12 mouse cellular contexts compared by ENCODE assay signal in genomic region chr11:114576803-114577202, GRCm38 (mm10).
DNase-seq lines count a peak whose midpoint lies in the region; ATAC-seq and TF ChIP-seq lines count a peak whose summit lies in the region.
"Had no signal": no experiment of that assay in that cellular context is flagged by ENCODE, and none has a peak within 500 bp of the region (broad histone marks: within the 10 kb centered on the region; RNA-seq: fewer than 3 reads in every experiment).

No protein-coding gene starts in this region.

- no peaks in the 10 kb centered on the region for H3K36me3 ChIP-seq in lung, postnatal 0 days (ENCODE audit: insufficient read depth, low read length)
- H3K36me3 ChIP-seq in heart, embryonic 11.5 days (ENCODE audit: control insufficient read depth, insufficient read depth, low read length), result no peaks in the 10 kb centered on the region
- H3K36me3 ChIP-seq: limb, embryonic 12.5 days; stomach, embryonic 15.5 days had no signal

- no peak overlapping the region for H3K4me2 ChIP-seq in lung, postnatal 0 days (replicated peaks; ENCODE audit: low read depth, low read length)
- H3K4me2 ChIP-seq in heart, embryonic 11.5 days, result no peak overlapping the region
- H3K4me2 ChIP-seq: limb, embryonic 12.5 days; stomach, embryonic 15.5 days had no signal

- ATAC-seq in lung, postnatal 0 days, result no peak
- ATAC-seq in hematopoietic stem cell, adult 5-6 weeks (replicated peaks in 1 of 2; ENCODE audit: insufficient read depth in 1 of 2, low FRiP score in 2 of 2, low TSS enrichment in 1 of 2, low read depth in 1 of 2, poor library complexity in 2 of 2, severe bottlenecking in 2 of 2), result peak; percentile 30 to 46; a peak in 1 of 4 replicates
- no peak for ATAC-seq in heart, embryonic 11.5 days (replicated peaks; ENCODE audit: insufficient number of reproducible peaks, low FRiP score, low TSS enrichment)
- ATAC-seq: activated CD4-positive, CD25-positive, alpha-beta regulatory T cell, adult 4 months; midbrain, embryonic 16.5 days had no signal

- H3K27ac ChIP-seq in lung, postnatal 0 days (ENCODE audit: low read length), result no peak overlapping the region
- no peak overlapping the region for H3K27ac ChIP-seq in heart, embryonic 11.5 days (ENCODE audit: low read depth, low read length)
- H3K27ac ChIP-seq: limb, embryonic 12.5 days; stomach, embryonic 15.5 days had no signal

- H3K4me3 ChIP-seq in lung, postnatal 0 days (ENCODE audit: low read depth, low read length), result no peak overlapping the region
- H3K4me3 ChIP-seq in heart, embryonic 11.5 days (ENCODE audit: low read depth, low read length), result no peak overlapping the region
- H3K4me3 ChIP-seq: limb, embryonic 12.5 days; stomach, embryonic 15.5 days had no signal

- WGBS in lung, postnatal 0 days, result 78% methylated on average over 8 of the region's 8 CpGs
- 80% methylated on average over 8 of the region's 8 CpGs for WGBS in heart, embryonic 11.5 days (ENCODE audit: insufficient replicate concordance)

- TF ChIP-seq CTCF in lung, postnatal 0 days (IDR thresholded peaks at IDR 0.05), result peak; percentile 33

- H3K27me3 ChIP-seq in lung, postnatal 0 days (replicated peaks; ENCODE audit: insufficient read depth, low read length), result no peaks in the 10 kb centered on the region
- H3K27me3 ChIP-seq in heart, embryonic 11.5 days (ENCODE audit: control insufficient read depth, insufficient read depth, low read length), result no peaks in the 10 kb centered on the region
- H3K27me3 ChIP-seq: limb, embryonic 12.5 days; stomach, embryonic 15.5 days had no signal

- DNase-seq in lung, postnatal 0 days (ENCODE audit: low spot score), result no peak
- DNase-seq in lung, postnatal 25 days (ENCODE audit: low spot score), result no peak
- DNase-seq in MEL-GATA-1-ER (ENCODE audit: extremely low read depth, low read depth), result peak; percentile 40
- DNase-seq in thymus, postnatal 25 days, result peak; percentile 54
- DNase-seq in ovary, postnatal 10 days (ENCODE audit: low spot score), result no peak
- DNase-seq: cerebellum, postnatal 10 days had no signal

- TF ChIP-seq EP300 in lung, postnatal 0 days (IDR thresholded peaks at IDR 0.05), result no peak

- H3K4me1 ChIP-seq in lung, postnatal 0 days (ENCODE audit: insufficient read depth, low read depth, low read length), result no peaks in the 10 kb centered on the region
- no peaks in the 10 kb centered on the region for H3K4me1 ChIP-seq in heart, embryonic 11.5 days (ENCODE audit: control insufficient read depth, insufficient read depth, low read length)
- H3K4me1 ChIP-seq: limb, embryonic 12.5 days; stomach, embryonic 15.5 days had no signal

- no peak overlapping the region for H3K9ac ChIP-seq in lung, postnatal 0 days (replicated peaks; ENCODE audit: low read depth)
- H3K9ac ChIP-seq in heart, embryonic 11.5 days (ENCODE audit: low read depth, low read length), result no peak overlapping the region
- H3K9ac ChIP-seq: limb, embryonic 12.5 days; stomach, embryonic 15.5 days had no signal

- no peaks in the 10 kb centered on the region for H3K9me3 ChIP-seq in lung, postnatal 0 days (ENCODE audit: low read length)
- H3K9me3 ChIP-seq in heart, embryonic 11.5 days (replicated peaks; ENCODE audit: control insufficient read depth, low read length), result peaks cover 4% of the 10 kb centered on the region; the same call in 1 of the 2 replicates
- H3K9me3 ChIP-seq: stomach, embryonic 15.5 days had no signal

Comparison
In these comparisons a context has a peak if more than half of its experiments do, and no peak if none do; other contexts are left out.
1. ATAC-seq: peak in hematopoietic stem cell, adult 5-6 weeks (2 of 2); none in lung, postnatal 0 days (single experiment) and heart, embryonic 11.5 days (single experiment).
2. DNase-seq: peak in MEL-GATA-1-ER (single experiment) and thymus, postnatal 25 days (single experiment); none in lung, postnatal 0 days (single experiment), lung, postnatal 25 days (single experiment) and ovary, postnatal 10 days (single experiment).